Mouse (Mus musculus): ENCODE measurements at regions not wholly inside any gene's neighbourhood (a gene's known extent, or its start where the extent isn't known, plus 50 kb on each side); places are given as distances from the start of the nearest gene placed in this dataset.

GRCm38 (mm10) chr13:97666761-97667160, 93.7 kb downstream of the Gm10260 start:
- H3K9ac ChIP-seq (ENCODE audit: low read depth, low read length), result no peak overlapping the region
- H3K9me3 ChIP-seq (replicated peaks; ENCODE audit: control insufficient read depth, low read length), result no peaks in the 10 kb centered on the region
- H3K27ac ChIP-seq (ENCODE audit: low read length), result no peak overlapping the region
- ATAC-seq (ENCODE audit: low read depth), result no peak
- no peak overlapping the region for H3K4me2 ChIP-seq (ENCODE audit: low read depth, low read length)
- H3K4me1 ChIP-seq (ENCODE audit: control insufficient read depth, low read depth, low read length), result no peaks in the 10 kb centered on the region
- no peak overlapping the region for H3K4me3 ChIP-seq (ENCODE audit: low read depth, low read length)
- no peaks in the 10 kb centered on the region; the same call in 1 of the 2 replicates for H3K27me3 ChIP-seq (ENCODE audit: control insufficient read depth, insufficient read depth, low read depth, low read length)
- H3K36me3 ChIP-seq (ENCODE audit: control insufficient read depth, insufficient read depth), result no peaks in the 10 kb centered on the region
- WGBS (ENCODE audit: insufficient replicate concordance), result 61% methylated on average over 4 of the region's 4 CpGs

DNA sequence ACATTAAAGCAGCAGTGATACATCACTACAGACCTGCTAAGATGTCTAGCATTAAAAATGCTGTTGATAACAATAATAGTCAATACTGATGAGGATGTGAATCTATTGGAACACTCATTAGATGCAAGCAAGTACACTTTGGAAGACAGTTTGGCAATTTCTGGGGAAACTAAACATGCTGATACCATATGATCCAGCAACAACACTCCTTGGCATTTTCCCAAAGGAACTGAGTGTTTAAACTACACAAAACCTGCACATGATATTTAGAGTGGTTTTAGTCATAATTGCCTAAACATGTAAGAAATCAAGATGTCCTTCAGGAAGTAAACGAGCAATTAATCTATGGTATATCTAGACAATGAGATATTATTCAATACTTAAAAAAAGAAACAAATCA, 95.2 kb downstream of the Gm10260 start:
- no peak overlapping the region for H3K27ac ChIP-seq (ENCODE audit: low read length)
- H3K27me3 ChIP-seq (ENCODE audit: control insufficient read depth, insufficient read depth, low read depth, low read length), result no peaks in the 10 kb centered on the region
- H3K9ac ChIP-seq (ENCODE audit: low read depth, low read length), result no peak overlapping the region
- no peak overlapping the region for H3K4me3 ChIP-seq (ENCODE audit: low read depth, low read length)
- no peaks in the 10 kb centered on the region for H3K4me1 ChIP-seq (ENCODE audit: control insufficient read depth, low read depth, low read length)
- no peaks in the 10 kb centered on the region for H3K36me3 ChIP-seq (ENCODE audit: control insufficient read depth, insufficient read depth)
- H3K9me3 ChIP-seq (replicated peaks; ENCODE audit: control insufficient read depth, low read length), result no peaks in the 10 kb centered on the region
- 56% methylated on average over 1 of the region's 1 CpGs for WGBS (ENCODE audit: insufficient replicate concordance)
- no peak overlapping the region for H3K4me2 ChIP-seq (ENCODE audit: low read depth, low read length)
- ATAC-seq (ENCODE audit: low read depth), result no peak

DNA sequence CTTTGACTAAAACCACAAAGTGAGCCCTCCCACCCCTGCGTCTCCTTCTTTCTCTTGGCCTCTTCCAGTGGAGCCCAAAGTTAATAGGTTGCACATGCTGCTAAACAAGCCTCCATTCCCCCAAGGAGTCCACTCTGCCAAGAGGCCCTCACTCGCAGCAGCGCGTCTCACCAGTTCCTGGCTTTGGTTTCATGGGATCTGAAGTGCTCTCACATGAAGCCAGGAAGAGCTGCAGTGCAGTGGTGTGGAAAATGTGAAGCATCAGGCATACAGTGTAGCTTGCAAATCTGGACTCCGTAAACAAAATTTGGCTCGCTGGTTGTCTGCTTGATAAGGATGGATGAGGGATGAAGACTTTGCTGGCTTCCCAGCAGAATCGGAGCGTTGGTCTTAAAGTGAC, 97.7 kb downstream of the Gm10260 start:
- Histone ChIP-seq H3K9ac (ENCODE audit: low read depth, low read length) (no peak overlapping the region), H3K27me3 (ENCODE audit: control insufficient read depth, insufficient read depth, low read depth, low read length) (no peaks in the 10 kb centered on the region), H3K4me1 (ENCODE audit: control insufficient read depth, low read depth, low read length) (no peaks in the 10 kb centered on the region), H3K27ac (ENCODE audit: low read length) (no peak overlapping the region), H3K4me3 (ENCODE audit: low read depth, low read length) (no peak overlapping the region), H3K36me3 (ENCODE audit: control insufficient read depth, insufficient read depth) (no peaks in the 10 kb centered on the region), H3K4me2 (ENCODE audit: low read depth, low read length) (no peak overlapping the region), H3K9me3 (replicated peaks; ENCODE audit: control insufficient read depth, low read length) (no peaks in the 10 kb centered on the region)
- ATAC-seq (ENCODE audit: low read depth), result no peak
- WGBS (ENCODE audit: insufficient replicate concordance), result 72% methylated on average over 8 of the region's 8 CpGs

GRCm38 (mm10) chr13:97656618-97657017, 103.8 kb downstream of the Gm10260 start:
- 71% methylated on average over 2 of the region's 2 CpGs for WGBS (ENCODE audit: insufficient replicate concordance)

GRCm38 (mm10) chr13:97652279-97652678, 108.2 kb downstream of the Gm10260 start:
- no peak overlapping the region for H3K4me3 ChIP-seq (ENCODE audit: low read depth, low read length)
- no peak overlapping the region for H3K4me2 ChIP-seq (ENCODE audit: low read depth, low read length)
- H3K27ac ChIP-seq (ENCODE audit: low read length), result no peak overlapping the region
- H3K27me3 ChIP-seq (ENCODE audit: control insufficient read depth, insufficient read depth, low read depth, low read length), result no peaks in the 10 kb centered on the region
- H3K9ac ChIP-seq (ENCODE audit: low read depth, low read length), result no peak overlapping the region
- no peaks in the 10 kb centered on the region for H3K9me3 ChIP-seq (replicated peaks; ENCODE audit: control insufficient read depth, low read length)
- WGBS (ENCODE audit: insufficient replicate concordance), result 71% methylated on average over 9 of the region's 9 CpGs
- no peak for ATAC-seq (ENCODE audit: low read depth)
- no peaks in the 10 kb centered on the region for H3K36me3 ChIP-seq (ENCODE audit: control insufficient read depth, insufficient read depth)
- H3K4me1 ChIP-seq (ENCODE audit: control insufficient read depth, low read depth, low read length), result no peaks in the 10 kb centered on the region

More at GRCm38 (mm10) chr13:97656618-97657017, 103.8 kb downstream of the Gm10260 start:
- Histone ChIP-seq H3K9ac (ENCODE audit: low read depth, low read length) (no peak overlapping the region), H3K4me2 (ENCODE audit: low read depth, low read length) (no peak overlapping the region), H3K27me3 (ENCODE audit: control insufficient read depth, insufficient read depth, low read depth, low read length) (no peaks in the 10 kb centered on the region), H3K36me3 (ENCODE audit: control insufficient read depth, insufficient read depth) (no peaks in the 10 kb centered on the region), H3K4me3 (ENCODE audit: low read depth, low read length) (no peak overlapping the region), H3K27ac (ENCODE audit: low read length) (no peak overlapping the region), H3K4me1 (ENCODE audit: control insufficient read depth, low read depth, low read length) (no peaks in the 10 kb centered on the region), H3K9me3 (replicated peaks; ENCODE audit: control insufficient read depth, low read length) (no peaks in the 10 kb centered on the region)
- no peak for ATAC-seq (ENCODE audit: low read depth)

DNA sequence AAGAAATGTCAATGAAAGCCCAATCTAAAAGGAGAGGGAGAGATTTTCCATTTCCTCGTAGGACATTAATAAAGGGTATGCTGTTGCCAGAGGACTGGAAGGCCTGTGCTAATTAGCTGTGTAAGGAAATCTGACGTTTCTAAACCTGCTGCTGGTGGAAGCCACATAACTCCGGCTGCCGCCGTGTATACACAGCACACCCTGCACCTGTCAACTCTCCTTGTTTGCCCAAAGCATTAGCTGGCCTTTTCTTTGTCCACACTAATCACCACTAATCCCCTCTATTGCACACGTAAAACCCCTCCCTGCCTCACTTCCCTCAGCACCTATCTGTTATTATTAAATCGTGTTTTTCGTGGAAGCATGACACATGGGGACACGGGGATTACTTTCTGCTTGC, 108.7 kb downstream of the Gm10260 start:
- Histone ChIP-seq H3K4me2 (ENCODE audit: low read depth, low read length) (no peak overlapping the region), H3K27me3 (ENCODE audit: control insufficient read depth, insufficient read depth, low read depth, low read length) (no peaks in the 10 kb centered on the region), H3K27ac (ENCODE audit: low read length) (no peak overlapping the region), H3K4me1 (ENCODE audit: control insufficient read depth, low read depth, low read length) (no peaks in the 10 kb centered on the region), H3K9me3 (replicated peaks; ENCODE audit: control insufficient read depth, low read length) (no peaks in the 10 kb centered on the region), H3K4me3 (ENCODE audit: low read depth, low read length) (no peak overlapping the region), H3K36me3 (ENCODE audit: control insufficient read depth, insufficient read depth) (no peaks in the 10 kb centered on the region), H3K9ac (ENCODE audit: low read depth, low read length) (no peak overlapping the region)
- 63% methylated on average over 9 of the region's 9 CpGs for WGBS (ENCODE audit: insufficient replicate concordance)
- no peak for ATAC-seq (ENCODE audit: low read depth)

DNA sequence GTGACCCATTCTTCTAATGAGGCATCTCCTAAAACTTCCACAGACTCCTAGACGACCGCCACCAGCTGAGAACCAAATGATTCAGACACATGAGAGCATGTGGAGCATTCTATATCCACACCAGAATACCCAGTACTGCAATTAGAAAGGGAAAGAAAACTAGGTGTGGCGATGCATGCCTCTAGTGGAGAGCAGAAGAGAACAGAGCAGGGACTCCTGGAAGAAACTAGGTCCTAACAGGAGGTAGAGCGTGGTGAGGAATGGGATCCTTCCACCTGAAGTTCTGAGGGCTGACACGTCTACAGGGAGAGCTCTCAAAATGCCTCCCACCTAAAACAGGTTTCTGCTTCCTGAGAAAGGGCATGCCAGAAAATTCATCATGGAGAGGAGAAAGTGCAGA, 109.3 kb downstream of the Gm10260 start:
- Histone ChIP-seq H3K4me1 (ENCODE audit: control insufficient read depth, low read depth, low read length) (no peaks in the 10 kb centered on the region), H3K36me3 (ENCODE audit: control insufficient read depth, insufficient read depth) (no peaks in the 10 kb centered on the region), H3K9me3 (replicated peaks; ENCODE audit: control insufficient read depth, low read length) (no peaks in the 10 kb centered on the region), H3K27me3 (ENCODE audit: control insufficient read depth, insufficient read depth, low read depth, low read length) (no peaks in the 10 kb centered on the region), H3K27ac (ENCODE audit: low read length) (no peak overlapping the region), H3K9ac (ENCODE audit: low read depth, low read length) (no peak overlapping the region), H3K4me3 (ENCODE audit: low read depth, low read length) (no peak overlapping the region), H3K4me2 (ENCODE audit: low read depth, low read length) (no peak overlapping the region)
- WGBS (ENCODE audit: insufficient replicate concordance), result 68% methylated on average over 5 of the region's 5 CpGs
- ATAC-seq (ENCODE audit: low read depth), result no peak

GRCm38 (mm10) chr13:97650191-97650590, 110.2 kb downstream of the Gm10260 start:
- H3K27ac ChIP-seq (ENCODE audit: low read length), result no peak overlapping the region
- H3K4me2 ChIP-seq (ENCODE audit: low read depth, low read length), result no peak overlapping the region
- H3K4me3 ChIP-seq (ENCODE audit: low read depth, low read length), result no peak overlapping the region
- no peak for ATAC-seq (ENCODE audit: low read depth)
- no peaks in the 10 kb centered on the region for H3K9me3 ChIP-seq (replicated peaks; ENCODE audit: control insufficient read depth, low read length)
- H3K36me3 ChIP-seq (ENCODE audit: control insufficient read depth, insufficient read depth), result no peaks in the 10 kb centered on the region
- H3K4me1 ChIP-seq (ENCODE audit: control insufficient read depth, low read depth, low read length), result no peaks in the 10 kb centered on the region
- H3K9ac ChIP-seq (ENCODE audit: low read depth, low read length), result no peak overlapping the region
- no peaks in the 10 kb centered on the region for H3K27me3 ChIP-seq (ENCODE audit: control insufficient read depth, insufficient read depth, low read depth, low read length)
- WGBS (ENCODE audit: insufficient replicate concordance), result 69% methylated on average over 2 of the region's 2 CpGs

GRCm38 (mm10) chr13:97647486-97647885, 112.9 kb downstream of the Gm10260 start:
- 54% methylated on average over 4 of the region's 4 CpGs for WGBS (ENCODE audit: insufficient replicate concordance)
- H3K36me3 ChIP-seq (ENCODE audit: control insufficient read depth, insufficient read depth), result no peaks in the 10 kb centered on the region
- no peak for ATAC-seq (ENCODE audit: low read depth)

GRCm38 (mm10) chr13:97646021-97646385, 114.4 kb downstream of the Gm10260 start:
- H3K27ac ChIP-seq (ENCODE audit: low read length), result no peak overlapping the region
- WGBS (ENCODE audit: insufficient replicate concordance), result 58% methylated on average over 7 of the region's 7 CpGs
- no peaks in the 10 kb centered on the region for H3K36me3 ChIP-seq (ENCODE audit: control insufficient read depth, insufficient read depth)
- no peak overlapping the region for H3K9ac ChIP-seq (ENCODE audit: low read depth, low read length)
- no peaks in the 10 kb centered on the region for H3K4me1 ChIP-seq (ENCODE audit: control insufficient read depth, low read depth, low read length)
- ATAC-seq (ENCODE audit: low read depth), result no peak
- no peaks in the 10 kb centered on the region for H3K27me3 ChIP-seq (ENCODE audit: control insufficient read depth, insufficient read depth, low read depth, low read length)
- H3K4me3 ChIP-seq (ENCODE audit: low read depth, low read length), result no peak overlapping the region
- H3K9me3 ChIP-seq (replicated peaks; ENCODE audit: control insufficient read depth, low read length), result no peaks in the 10 kb centered on the region
- H3K4me2 ChIP-seq (ENCODE audit: low read depth, low read length), result no peak overlapping the region

More at GRCm38 (mm10) chr13:97647486-97647885, 112.9 kb downstream of the Gm10260 start:
- Histone ChIP-seq H3K27ac (ENCODE audit: low read length) (no peak overlapping the region), H3K9me3 (replicated peaks; ENCODE audit: control insufficient read depth, low read length) (no peaks in the 10 kb centered on the region), H3K4me1 (ENCODE audit: control insufficient read depth, low read depth, low read length) (no peaks in the 10 kb centered on the region), H3K4me2 (ENCODE audit: low read depth, low read length) (no peak overlapping the region), H3K9ac (ENCODE audit: low read depth, low read length) (no peak overlapping the region), H3K27me3 (ENCODE audit: control insufficient read depth, insufficient read depth, low read depth, low read length) (no peaks in the 10 kb centered on the region), H3K4me3 (ENCODE audit: low read depth, low read length) (no peak overlapping the region)
